Mouse (Mus musculus) gastrocnemius, postnatal 14 days (tissue): Measurements from ENCODE around the gene Btc. TPM values are rescaled to one million over a fixed set of nuclear protein-coding genes. Genes with fewer than 3 reads are reported as not detected.

Source experiments
- DNase-seq: peaks from one replicate; pipeline ENCODE4 v3.0.0; 2021; ENCODE audit warnings: mixed read lengths
- intact Hi-C: fragments of 180-260 bp; cut with DNase I; formaldehyde crosslinking; loops from one replicate; pipeline ENCODE4 v1.15.1; 2025; ENCODE audit warnings: low total_unique reads
- total RNA-seq, 2 experiments: library from RNA; stranded (reverse); gene quantifications; 2 replicates each; pipeline ENCODE4 v1.2.3; 2021

The Btc gene
- total RNA-seq, 2 experiments from 2014 or later = 0.14 TPM; not detected in 1

DNA sequence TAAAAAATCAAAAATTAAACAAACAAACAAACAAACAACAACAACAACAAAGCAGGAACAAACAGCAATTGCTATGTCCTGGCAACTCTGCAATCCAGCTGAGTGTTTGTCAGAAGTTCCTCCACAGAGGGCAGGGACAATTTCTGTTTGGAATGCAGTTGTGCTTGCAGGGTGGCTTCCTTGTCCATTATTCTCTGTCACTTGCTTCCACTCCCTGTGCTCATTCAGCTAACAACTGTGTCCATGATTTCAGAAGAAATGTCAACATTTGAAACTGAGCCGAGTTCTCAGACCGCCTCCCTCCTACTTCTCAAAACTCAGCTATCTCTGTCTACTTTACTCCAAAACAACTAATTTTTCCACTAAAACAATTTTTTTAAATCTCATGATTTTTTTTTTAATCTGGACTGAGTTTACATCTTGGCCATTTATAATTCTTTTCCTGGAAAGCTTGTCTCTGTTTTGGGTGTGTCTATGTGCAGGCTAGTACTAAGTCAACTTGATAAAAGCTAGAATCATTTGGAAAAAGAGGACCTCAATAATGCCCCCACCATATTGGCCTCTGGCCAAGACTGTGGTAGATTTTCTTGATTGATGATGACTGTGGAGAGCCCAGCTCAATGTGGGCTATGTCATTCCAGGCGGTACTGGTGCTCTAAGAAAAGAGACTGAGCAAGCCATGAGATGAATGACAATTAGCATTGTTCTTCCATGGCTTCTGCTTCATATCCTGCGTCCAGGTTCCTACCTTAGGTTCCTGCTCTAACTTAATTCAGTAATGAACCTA is 70.5 kb downstream of the Btc start:
- intact Hi-C loops = no loop called here
- no peak for DNase-seq

DNA sequence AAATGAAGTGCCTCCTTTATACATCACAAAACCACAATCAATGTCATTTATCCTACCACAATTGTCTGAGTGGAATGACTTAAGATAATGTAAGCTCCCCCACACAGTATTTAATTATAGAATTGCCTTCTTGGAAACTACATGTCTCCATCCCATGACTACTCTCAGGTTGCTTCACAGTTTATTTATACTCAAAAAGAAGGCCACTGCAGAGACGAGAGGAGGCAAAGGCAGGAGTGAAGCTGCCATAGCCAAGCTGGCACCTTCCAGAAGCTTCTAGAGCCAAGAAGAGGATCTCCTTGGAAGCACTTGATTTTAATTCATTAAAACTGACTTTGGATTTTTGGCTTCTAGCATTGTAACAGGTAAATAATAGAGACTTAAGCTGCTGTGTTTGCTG is 81.0 kb downstream of the Btc start:
- intact Hi-C loops = no loop called here
- DNase-seq = no peak

DNA sequence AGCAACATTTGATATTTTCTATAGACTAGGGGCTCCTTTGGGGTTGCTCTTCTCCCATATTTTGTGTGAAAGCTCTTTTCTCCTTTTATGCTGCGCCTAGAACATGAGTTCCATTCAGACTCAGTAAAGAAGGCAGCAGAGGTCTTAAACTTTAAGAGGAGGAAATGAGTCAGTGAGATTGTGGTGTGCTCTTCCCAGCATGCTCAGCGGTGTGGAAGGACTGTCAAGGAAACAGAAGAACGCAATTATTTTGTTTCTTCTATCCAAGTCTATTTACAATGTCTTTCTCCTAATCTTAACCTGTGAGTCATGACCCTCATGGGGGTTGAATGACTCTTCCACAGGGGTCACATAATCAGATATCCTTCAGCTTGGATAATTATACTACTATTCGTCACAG is 82.4 kb downstream of the Btc start:
- no peak for DNase-seq
- intact Hi-C loops = no loop called here

DNA sequence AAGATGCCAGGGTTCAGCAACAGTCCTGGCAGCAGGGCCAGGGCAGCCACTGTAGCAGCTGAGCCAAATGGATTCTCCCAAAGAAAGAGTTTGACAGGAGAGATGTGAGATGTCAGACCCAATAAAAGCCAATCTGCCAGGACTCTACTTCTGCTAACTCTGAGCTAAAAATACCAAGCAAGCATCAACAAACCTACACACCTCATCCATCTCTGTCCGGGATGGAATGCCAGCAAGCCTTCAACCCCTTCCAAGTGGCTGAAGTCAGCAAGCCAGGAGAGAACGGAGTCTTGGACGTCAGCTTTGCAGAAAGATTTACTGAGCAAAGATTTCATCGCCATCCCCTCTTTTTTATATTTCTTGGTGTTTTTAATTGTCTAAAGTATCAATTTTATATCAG is 88.8 kb downstream of the Btc start:
- intact Hi-C loops = no loop called here
- no peak for DNase-seq

DNA sequence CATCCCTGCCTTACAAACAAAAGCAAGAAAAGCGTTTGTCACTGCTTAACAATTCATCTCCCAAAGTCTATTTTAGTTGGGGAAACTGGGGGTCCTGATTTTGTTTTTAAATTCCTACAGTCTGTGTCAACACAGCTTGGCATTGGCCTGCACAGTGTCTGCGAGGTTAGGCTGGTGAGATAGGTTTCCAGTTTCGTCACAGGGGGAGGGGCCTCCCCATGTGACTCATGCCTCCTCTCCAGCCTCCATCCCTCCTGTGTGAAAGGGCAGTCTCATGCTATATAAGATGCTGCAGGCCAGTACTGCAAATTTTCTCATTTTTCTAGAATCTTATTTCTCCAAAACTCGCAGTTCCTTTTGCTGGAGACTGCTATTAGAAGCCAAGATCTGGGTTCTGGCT is 91.0 kb downstream of the Btc start:
- DNase-seq = no peak
- intact Hi-C loops = no loop called here

DNA sequence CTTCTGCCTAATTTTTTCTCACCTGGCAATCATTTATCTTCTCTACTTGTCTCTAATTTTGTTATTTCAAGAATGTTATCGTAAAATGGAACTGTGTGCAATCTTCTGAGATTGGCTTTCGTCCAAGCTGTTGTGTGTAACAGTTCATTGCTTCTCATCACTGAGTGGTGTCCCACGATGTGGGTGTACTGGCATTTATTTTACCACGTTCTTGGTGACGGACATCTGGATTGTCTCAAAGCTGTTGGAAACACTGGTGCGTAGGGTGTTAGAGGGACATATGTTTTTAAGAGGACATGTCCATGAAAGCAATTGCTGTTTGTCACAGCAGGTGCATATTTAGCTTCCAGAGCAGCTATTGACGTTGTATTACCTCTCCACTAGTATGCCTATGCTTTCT is 94.2 kb downstream of the Btc start:
- intact Hi-C loops = loop anchor here (5.0 kb wide), 1 partner anchor 331 kb away; no protein-coding TSS in a partner anchor
- no peak for DNase-seq

DNA sequence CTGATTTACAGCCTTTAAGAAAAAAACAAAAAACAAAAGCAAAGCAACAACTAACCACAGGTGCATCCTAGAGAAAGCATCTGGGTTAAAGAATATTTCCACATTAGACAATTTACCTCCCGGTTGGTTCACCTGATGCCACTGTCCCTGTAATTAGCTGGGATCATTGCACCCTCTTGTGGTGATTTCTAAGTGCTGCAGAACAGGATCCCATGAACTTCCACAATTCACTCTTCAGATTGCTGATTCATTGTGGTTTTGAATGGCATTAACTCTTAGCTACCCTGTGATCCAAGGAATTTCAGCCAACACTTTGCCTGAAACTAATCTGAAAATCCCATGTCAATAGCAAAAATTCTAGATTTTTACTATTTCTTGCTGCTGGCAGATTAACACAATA is 94.9 kb downstream of the Btc start:
- no peak for DNase-seq
- intact Hi-C loops = loop anchor here (5.0 kb wide), 1 partner anchor 331 kb away; no protein-coding TSS in a partner anchor

Other genes starting within 250 kb of the Btc start
- gene Parm1, start 114.6 kb upstream of the Btc start, total RNA-seq = 10 to 100 TPM in 1 of 2 experiments, 1 to 10 TPM in 1; 8.4 to 11.5 TPM